Mouse (Mus musculus) gastrocnemius, adult 8-10 months (tissue): Measurements from ENCODE around the gene Rpl29. TPM values are rescaled to one million over a fixed set of nuclear protein-coding genes. Genes with fewer than 3 reads are reported as not detected.

ENCODE experiments used
- DNase-seq, 2 experiments: peaks; one replicate each; pipeline ENCODE4 v3.0.0; 2022; ENCODE audit warnings: low spot score in 2 of 2
- total RNA-seq, 4 experiments: library from RNA; stranded (reverse); gene quantifications; 2 replicates each; pipeline ENCODE4 v1.2.4; 2022

The Rpl29 gene
- 100 to 1,000 TPM; 259 to 320 (median 274) TPM for total RNA-seq

- peak; percentile 88 to 92 for DNase-seq
Observed at GRCm38 (mm10) chr9:106429221-106430014, at the start of gene Rpl29. TSS of gene Rpl29 (plus strand) at chr9:106429454.

- peak; percentile 46 to 74 for DNase-seq
Observed at GRCm38 (mm10) chr9:106386181-106386864, 42.9 kb upstream of the Rpl29 start.

GRCm38 (mm10) chr9:106392828-106393527 is 36.3 kb upstream of the Rpl29 start:
- no peak for DNase-seq

GRCm38 (mm10) chr9:106393548-106393947 is 35.7 kb upstream of the Rpl29 start:
- no peak for DNase-seq

GRCm38 (mm10) chr9:106394649-106395602 is 34.3 kb upstream of the Rpl29 start:
- no peak for DNase-seq

GRCm38 (mm10) chr9:106397733-106398132 is 31.5 kb upstream of the Rpl29 start:
- DNase-seq, result no peak

- DNase-seq, result no peak
Observed at GRCm38 (mm10) chr9:106398667-106399311, 30.5 kb upstream of the Rpl29 start.

GRCm38 (mm10) chr9:106399808-106400207 is 29.4 kb upstream of the Rpl29 start:
- DNase-seq, result no peak

GRCm38 (mm10) chr9:106402149-106402548 is 27.1 kb upstream of the Rpl29 start:
- DNase-seq, result no peak

- no peak for DNase-seq
Observed at GRCm38 (mm10) chr9:106402607-106403375, 26.5 kb upstream of the Rpl29 start.

GRCm38 (mm10) chr9:106405275-106405674 is 24.0 kb upstream of the Rpl29 start:
- DNase-seq, result peak; percentile 74 to 87

GRCm38 (mm10) chr9:106406443-106407078 is 22.7 kb upstream of the Rpl29 start:
- DNase-seq, result peak; percentile 71 to 72

- no peak for DNase-seq
Observed at GRCm38 (mm10) chr9:106409096-106409495, 20.2 kb upstream of the Rpl29 start.

- DNase-seq, result no peak
Observed at GRCm38 (mm10) chr9:106410086-106410650, 19.1 kb upstream of the Rpl29 start.

- DNase-seq, result peak in 1 of 2 experiments; percentile 49
Observed at GRCm38 (mm10) chr9:106411091-106411594, 18.1 kb upstream of the Rpl29 start.

- DNase-seq, result no peak
Observed at GRCm38 (mm10) chr9:106411729-106412128, 17.5 kb upstream of the Rpl29 start.

- no peak for DNase-seq
Observed at GRCm38 (mm10) chr9:106412210-106412609, 17.0 kb upstream of the Rpl29 start.

- peak; percentile 60 to 76 for DNase-seq
Observed at GRCm38 (mm10) chr9:106413606-106414005, 15.6 kb upstream of the Rpl29 start.
